Mouse (Mus musculus) spleen, adult 2 months (tissue): ENCODE results near the gene Slc38a6.

Experiments used
- CTCF ChIP-seq: fragments of 200-500 bp; IDR thresholded peaks from 2 replicates; pipeline ENCODE4 v1.5.1; 2011; ENCODE audit warnings: mild to moderate bottlenecking, inconsistent platforms; ENCODE audit not compliant: insufficient read depth, insufficient read length, insufficient replicate concordance; ENCODE audit errors: extremely low read depth
- POLR2A ChIP-seq: fragments of 200-500 bp; IDR thresholded peaks from 2 replicates; pipeline ENCODE4 v1.6.1; 2011; ENCODE audit warnings: low read depth, low read length, inconsistent platforms

GRCm38 (mm10) chr12:73355084-73355775 is 68.7 kb downstream of the Slc38a6 start:
- TF ChIP-seq CTCF (no peak), POLR2A (no peak)
